Mouse (Mus musculus): ENCODE results near the gene Palld.

Palld gene

GRCm38 (mm10) chr8:61776560-61776959 is 125.9 kb downstream of the Palld start:
- in situ Hi-C loops (cut with MboI; ENCODE audit: low sequenced_read_pairs) = no loop called here

- in situ Hi-C loops (cut with MboI; ENCODE audit: low sequenced_read_pairs) = no loop called here
Measured at GRCm38 (mm10) chr8:61775936-61776335, 126.6 kb downstream of the Palld start.

GRCm38 (mm10) chr8:61774161-61774560 is 128.3 kb downstream of the Palld start:
- in situ Hi-C loops (cut with MboI; ENCODE audit: low sequenced_read_pairs) = no loop called here

GRCm38 (mm10) chr8:61773595-61774088 is 128.8 kb downstream of the Palld start:
- in situ Hi-C loops (cut with MboI; ENCODE audit: low sequenced_read_pairs) = no loop called here

- in situ Hi-C loops (cut with MboI; ENCODE audit: low sequenced_read_pairs) = no loop called here
Measured at GRCm38 (mm10) chr8:61771328-61771727, 131.2 kb downstream of the Palld start.

GRCm38 (mm10) chr8:61769340-61769879 is 133.1 kb downstream of the Palld start:
- in situ Hi-C loops (cut with MboI; ENCODE audit: low sequenced_read_pairs) = no loop called here

GRCm38 (mm10) chr8:61760190-61760578 is 142.3 kb downstream of the Palld start:
- in situ Hi-C loops (cut with MboI; ENCODE audit: low sequenced_read_pairs) = no loop called here

GRCm38 (mm10) chr8:61759327-61760189 is 142.9 kb downstream of the Palld start:
- in situ Hi-C loops (cut with MboI; ENCODE audit: low sequenced_read_pairs) = no loop called here

GRCm38 (mm10) chr8:61758686-61759326 is 143.7 kb downstream of the Palld start:
- in situ Hi-C loops (cut with MboI; ENCODE audit: low sequenced_read_pairs) = no loop called here

- in situ Hi-C loops (cut with MboI; ENCODE audit: low sequenced_read_pairs) = no loop called here
Measured at GRCm38 (mm10) chr8:61756971-61757965, 145.2 kb downstream of the Palld start.

GRCm38 (mm10) chr8:61755186-61755585 is 147.3 kb downstream of the Palld start:
- in situ Hi-C loops (cut with MboI; ENCODE audit: low sequenced_read_pairs) = no loop called here

- in situ Hi-C loops (cut with MboI; ENCODE audit: low sequenced_read_pairs) = no loop called here
Measured at GRCm38 (mm10) chr8:61747070-61747469, 155.4 kb downstream of the Palld start.

- in situ Hi-C loops (cut with MboI; ENCODE audit: low sequenced_read_pairs) = no loop called here
Measured at GRCm38 (mm10) chr8:61745181-61745980, 157.1 kb downstream of the Palld start.

GRCm38 (mm10) chr8:61743764-61744562 is 158.5 kb downstream of the Palld start:
- in situ Hi-C loops (cut with MboI; ENCODE audit: low sequenced_read_pairs) = no loop called here

- in situ Hi-C loops (cut with MboI; ENCODE audit: low sequenced_read_pairs) = no loop called here
Measured at GRCm38 (mm10) chr8:61737465-61737864, 165.0 kb downstream of the Palld start.

GRCm38 (mm10) chr8:61736739-61737243 is 165.7 kb downstream of the Palld start:
- in situ Hi-C loops (cut with MboI; ENCODE audit: low sequenced_read_pairs) = no loop called here

GRCm38 (mm10) chr8:61736117-61736516 is 166.4 kb downstream of the Palld start:
- in situ Hi-C loops (cut with MboI; ENCODE audit: low sequenced_read_pairs) = no loop called here

- in situ Hi-C loops (cut with MboI; ENCODE audit: low sequenced_read_pairs) = no loop called here
Measured at GRCm38 (mm10) chr8:61734164-61734563, 168.3 kb downstream of the Palld start.

- in situ Hi-C loops (cut with MboI; ENCODE audit: low sequenced_read_pairs) = no loop called here
Measured at GRCm38 (mm10) chr8:61732184-61732583, 170.3 kb downstream of the Palld start.

Measured in CH12F3 (cell line).